Mouse (Mus musculus) thymus, adult 2 months (tissue): ENCODE results near the gene Topbp1.

Experiments
- CTCF ChIP-seq: fragments of 200-500 bp; IDR thresholded peaks from 2 replicates; pipeline ENCODE4 v1.5.1; 2012; ENCODE audit warnings: mild to moderate bottlenecking, control low read depth, low read length, moderate library complexity, borderline replicate concordance; ENCODE audit not compliant: control insufficient read depth, poor library complexity, insufficient read depth; ENCODE audit errors: extremely low read depth
- POLR2A ChIP-seq: fragments of 200-500 bp; IDR thresholded peaks from 2 replicates; pipeline ENCODE4 v1.6.1; 2012; ENCODE audit warnings: mild to moderate bottlenecking, low read length, control low read depth, moderate library complexity; ENCODE audit not compliant: control insufficient read depth, poor library complexity, insufficient read depth; ENCODE audit errors: extremely low read depth

DNA sequence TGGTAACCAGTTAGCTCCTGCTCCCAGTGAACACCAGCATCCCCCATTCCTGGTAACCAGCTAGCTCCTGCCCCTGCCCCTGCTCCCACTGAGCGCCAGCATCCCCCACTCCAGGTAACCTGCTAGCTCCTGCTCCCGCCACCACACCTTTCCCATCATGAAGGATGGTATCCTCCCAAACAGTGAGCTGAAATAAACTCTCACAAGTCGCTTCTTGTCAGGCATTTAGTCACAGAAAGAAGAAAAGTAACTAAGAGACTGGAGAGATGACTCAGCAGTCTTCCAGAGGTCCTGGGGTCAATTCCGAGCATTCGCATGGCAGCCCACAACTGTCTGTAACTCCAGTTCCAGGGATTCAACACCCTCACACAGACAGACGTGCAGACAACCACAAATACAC, 28.1 kb upstream of the Topbp1 start:
- TF ChIP-seq CTCF (no peak), POLR2A (no peak)
